Mouse (Mus musculus) liver, adult (tissue): ENCODE measurements at regions not wholly inside any gene's neighbourhood (a gene's known extent, or its start where the extent isn't known, plus 50 kb on each side); places are given as distances from the start of the nearest gene placed in this dataset.

Experiments used
- GATA4 ChIP-seq: IDR thresholded peaks from 2 replicates; pipeline ENCODE4 v1.6.1; 2014; ENCODE audit warnings: mild to moderate bottlenecking, low read length; ENCODE audit not compliant: insufficient replicate concordance

GRCm38 (mm10) chr3:144378524-144379225 lies 173.7 kb upstream of the Lmo4 start:
- no peak for TF ChIP-seq GATA4

GRCm38 (mm10) chr3:144377626-144378523 lies 172.9 kb upstream of the Lmo4 start:
- TF ChIP-seq GATA4 = no peak

DNA sequence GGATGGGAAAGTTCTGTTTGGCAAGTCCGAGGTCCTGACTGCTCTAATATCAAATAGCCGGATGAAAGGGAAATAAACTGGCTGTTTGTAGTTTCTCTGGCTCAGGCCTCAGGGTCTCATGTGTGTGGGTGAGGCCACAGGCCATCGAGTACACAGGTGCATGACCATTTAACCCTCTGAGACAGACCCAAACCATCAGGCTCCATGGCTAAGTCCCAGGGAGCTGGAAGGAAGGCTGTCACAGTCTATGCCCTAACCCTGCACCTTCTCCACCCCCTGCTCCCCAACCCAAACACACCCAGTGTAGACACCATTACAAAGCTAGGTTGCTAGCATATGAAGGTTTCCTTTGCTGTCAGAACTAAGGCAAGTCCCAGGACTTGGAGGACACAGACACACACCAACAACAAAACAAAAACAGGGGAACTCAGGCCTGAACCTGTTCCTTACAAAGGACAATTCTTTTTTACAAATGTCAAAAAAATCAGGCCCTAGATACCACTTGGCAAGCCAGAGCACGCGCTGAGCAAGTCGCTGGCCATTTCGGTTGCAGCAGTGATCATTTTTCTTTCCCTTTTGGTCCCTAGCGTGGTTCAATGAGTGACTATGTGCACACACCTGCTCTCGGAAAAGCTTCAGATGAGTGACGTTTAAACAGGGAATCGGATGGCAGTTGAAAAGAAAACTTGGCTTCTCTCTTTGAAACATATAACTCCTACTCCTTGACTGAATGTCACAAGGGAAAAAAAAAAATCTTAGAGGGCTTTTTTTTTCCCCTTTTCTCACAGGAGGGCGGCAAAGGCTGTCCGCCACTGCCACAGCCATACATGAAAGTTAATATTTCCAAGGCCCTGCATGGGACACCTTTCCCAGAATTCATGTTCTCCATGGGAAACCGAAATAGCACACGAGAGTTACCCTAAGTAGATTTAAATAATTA lies 171.7 kb upstream of the Lmo4 start:
- no peak for TF ChIP-seq GATA4

- no peak for TF ChIP-seq GATA4
Measured at GRCm38 (mm10) chr3:144375725-144376412, 170.8 kb upstream of the Lmo4 start.

- TF ChIP-seq GATA4 = no peak
Measured at GRCm38 (mm10) chr3:144368300-144368699, 163.3 kb upstream of the Lmo4 start.

- TF ChIP-seq GATA4 = no peak
Measured at GRCm38 (mm10) chr3:144367766-144368116, 162.7 kb upstream of the Lmo4 start.

GRCm38 (mm10) chr3:144366976-144367765 lies 162.2 kb upstream of the Lmo4 start:
- TF ChIP-seq GATA4 = no peak

DNA sequence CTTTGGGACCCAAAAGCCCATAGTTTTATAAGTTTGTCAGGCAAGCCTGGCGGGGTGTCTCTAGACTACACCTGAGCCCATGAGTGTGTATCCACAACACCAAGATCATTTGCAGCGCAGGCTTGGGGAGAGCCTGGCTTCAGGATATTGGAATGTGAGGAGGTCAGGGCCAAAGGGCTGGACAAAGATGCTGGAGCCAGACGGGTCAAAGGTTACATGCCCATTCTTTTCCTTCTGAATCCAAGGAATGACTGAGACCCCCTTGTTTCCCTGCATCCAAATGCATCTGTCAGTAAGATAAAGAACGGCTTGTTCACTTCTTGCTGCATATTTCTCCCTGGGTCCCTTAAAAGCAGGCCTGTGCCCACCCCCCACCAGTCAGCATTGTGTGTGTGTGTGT lies 160.9 kb upstream of the Lmo4 start:
- TF ChIP-seq GATA4 = no peak

DNA sequence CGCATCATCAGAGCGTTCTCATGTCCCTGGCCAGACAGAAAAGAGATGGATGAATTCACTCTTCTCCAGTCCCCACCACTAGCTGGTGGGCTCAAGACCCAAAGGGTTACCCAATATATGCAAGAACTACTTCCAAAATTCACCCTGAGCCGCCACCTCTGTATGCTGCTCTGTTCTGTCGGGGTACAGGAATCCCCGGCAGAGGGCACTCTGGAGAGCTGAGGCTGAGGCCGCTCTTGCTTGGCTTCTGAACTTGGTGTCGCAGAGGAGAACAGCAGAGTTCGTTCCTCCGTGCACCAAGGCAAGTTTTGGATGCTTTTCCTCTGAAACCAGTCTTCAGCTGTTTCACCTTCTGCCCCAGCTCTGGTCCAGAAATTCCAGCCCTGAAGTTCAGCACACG lies 157.5 kb upstream of the Lmo4 start:
- no peak for TF ChIP-seq GATA4

GRCm38 (mm10) chr3:144361203-144361978 lies 156.4 kb upstream of the Lmo4 start:
- TF ChIP-seq GATA4 = no peak

DNA sequence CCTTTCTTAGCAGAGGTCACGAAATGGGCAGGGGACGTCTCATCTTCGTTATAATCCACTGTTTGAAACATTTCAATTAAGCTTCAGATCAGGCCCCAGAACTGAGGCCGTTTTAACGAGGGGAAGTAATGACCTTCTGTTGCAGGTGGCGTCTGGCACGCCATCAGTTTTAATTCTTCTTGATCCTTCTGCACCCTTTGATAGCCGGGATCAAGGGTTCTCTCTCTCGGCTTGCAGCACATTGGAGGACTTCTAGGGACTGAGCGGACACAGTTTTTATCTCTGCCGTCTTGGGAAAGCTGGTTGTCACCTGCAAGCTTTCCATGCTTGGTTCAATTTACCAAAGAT lies 151.9 kb upstream of the Lmo4 start:
- TF ChIP-seq GATA4 = no peak

- TF ChIP-seq GATA4 = no peak
Measured at GRCm38 (mm10) chr3:144356103-144356947, 151.3 kb upstream of the Lmo4 start.

DNA sequence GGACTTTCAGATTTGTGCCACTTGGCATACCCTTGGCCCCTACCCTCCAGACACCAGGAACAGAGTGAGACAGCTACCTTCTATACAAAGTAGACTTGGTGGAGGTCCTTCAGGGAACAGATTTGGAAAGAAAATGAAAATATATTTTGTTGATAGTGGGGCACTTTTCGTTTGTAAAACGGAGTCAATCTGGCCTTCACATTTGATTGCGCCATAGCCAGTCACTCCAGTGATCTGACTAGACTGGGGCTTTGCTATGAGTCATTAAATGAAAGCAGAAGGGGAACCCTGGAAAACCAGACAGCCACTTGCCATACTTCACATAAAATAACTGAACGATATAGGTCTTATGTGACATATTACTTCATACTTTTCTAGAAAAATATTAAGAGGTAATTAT lies 147.5 kb upstream of the Lmo4 start:
- TF ChIP-seq GATA4 = no peak

- TF ChIP-seq GATA4 = no peak
Measured at GRCm38 (mm10) chr3:144348431-144348830, 143.4 kb upstream of the Lmo4 start.
